Mouse (Mus musculus) retina, embryonic 14.5 days (tissue): ENCODE measurements around the gene Pou2f1.

Experiments used
- DNase-seq: peaks from one replicate; pipeline ENCODE4 v3.0.0-alpha.2; 2015; ENCODE audit warnings: low spot score

Gene Pou2f1

GRCm38 (mm10) chr1:165961676-165962364 lies 40.7 kb downstream of the Pou2f1 start:
- DNase-seq, result no peak

- DNase-seq, result no peak
Measured at GRCm38 (mm10) chr1:165958159-165958558, 44.3 kb downstream of the Pou2f1 start.

GRCm38 (mm10) chr1:165948214-165948813 lies 54.2 kb downstream of the Pou2f1 start:
- no peak for DNase-seq

GRCm38 (mm10) chr1:165943270-165943669 lies 59.2 kb downstream of the Pou2f1 start:
- DNase-seq, result no peak

GRCm38 (mm10) chr1:165935466-165935818 lies 67.0 kb downstream of the Pou2f1 start:
- DNase-seq, result peak; percentile 22

GRCm38 (mm10) chr1:165934648-165935465 lies 67.6 kb downstream of the Pou2f1 start:
- peak; percentile 28 for DNase-seq

- DNase-seq, result no peak
Measured at GRCm38 (mm10) chr1:165933915-165934647, 68.4 kb downstream of the Pou2f1 start.

GRCm38 (mm10) chr1:165932842-165933241 lies 69.6 kb downstream of the Pou2f1 start:
- no peak for DNase-seq

GRCm38 (mm10) chr1:165930510-165930909 lies 72.0 kb downstream of the Pou2f1 start:
- DNase-seq, result no peak

GRCm38 (mm10) chr1:165927507-165928279 lies 74.8 kb downstream of the Pou2f1 start:
- no peak for DNase-seq

- DNase-seq, result no peak
Measured at GRCm38 (mm10) chr1:165925207-165925606, 77.3 kb downstream of the Pou2f1 start.

GRCm38 (mm10) chr1:165922488-165922887 lies 80.0 kb downstream of the Pou2f1 start:
- DNase-seq, result no peak

- DNase-seq, result no peak
Measured at GRCm38 (mm10) chr1:165921026-165921425, 81.5 kb downstream of the Pou2f1 start.

GRCm38 (mm10) chr1:165914416-165914801 lies 88.1 kb downstream of the Pou2f1 start:
- no peak for DNase-seq

GRCm38 (mm10) chr1:165913720-165914415 lies 88.6 kb downstream of the Pou2f1 start:
- no peak for DNase-seq

GRCm38 (mm10) chr1:165909471-165909870 lies 93.0 kb downstream of the Pou2f1 start:
- no peak for DNase-seq

GRCm38 (mm10) chr1:165908806-165909205 lies 93.7 kb downstream of the Pou2f1 start:
- no peak for DNase-seq

GRCm38 (mm10) chr1:165908153-165908552 lies 94.3 kb downstream of the Pou2f1 start:
- no peak for DNase-seq

- peak; percentile 78 for DNase-seq
Measured at GRCm38 (mm10) chr1:165903596-165903995, 98.9 kb downstream of the Pou2f1 start.

- DNase-seq, result peak; percentile 16
Measured at GRCm38 (mm10) chr1:165891686-165892085, 110.8 kb downstream of the Pou2f1 start.
